Mouse (Mus musculus) hindbrain, embryonic 12.5 days (tissue): ENCODE results near the gene Ctbp2. TPM values are rescaled to one million over a fixed set of nuclear protein-coding genes. Genes with fewer than 3 reads are reported as not detected.

Source experiments
- polyA plus RNA-seq: library from polyadenylated mRNA; unstranded; fragments of >200 nt; fragmentation: Nextera tagmentation; extraction: Ambion mirVana; gene quantifications from 2 replicates; pipeline ENCODE4 v1.2.1, GENCODE M21; 2016

The Ctbp2 gene
- polyA plus RNA-seq, 1 experiment from 2014 or later = 110 TPM

Other genes starting within 250 kb of the Ctbp2 start
- 20.0 and 23.0 TPM in 2 replicates for gene Zranb1, start 193.2 kb downstream of the Ctbp2 start, polyA plus RNA-seq
- gene Fgfr2, start 1.0 kb downstream of the Ctbp2 start, polyA plus RNA-seq = 79.0 and 81.1 TPM in 2 replicates